Mouse (Mus musculus): ENCODE results near the gene Kcnh3. TPM values are rescaled to one million over a fixed set of nuclear protein-coding genes. Genes with fewer than 3 reads are reported as not detected.
A peak's percentile ranks its signal among the peaks of the same experiment; 100 is the strongest.

The Kcnh3 gene
- polyA plus RNA-seq, 2 experiments = 0.58 to 1.6 TPM

DNA sequence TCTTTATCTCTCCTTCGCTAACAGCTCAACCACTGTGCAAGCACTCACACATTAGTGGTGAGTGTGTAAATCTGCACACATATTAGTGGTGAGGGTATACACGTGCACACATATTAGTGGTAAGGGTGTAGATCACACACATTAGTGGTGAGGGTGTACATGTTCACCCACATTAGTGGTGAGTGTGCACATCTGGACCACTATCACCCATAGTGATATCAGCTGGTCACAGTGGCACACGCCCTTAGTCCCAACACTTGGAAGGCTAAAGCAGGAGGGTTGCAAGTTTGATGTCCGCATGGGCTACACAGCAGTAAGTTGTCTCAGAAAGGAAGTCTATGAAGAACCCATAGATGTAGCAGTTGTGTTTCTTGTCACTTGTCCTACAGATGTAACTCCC is 7.0 kb upstream of the Kcnh3 start:
- peaks cover 18% of the 10 kb centered on the region for H3K36me3 ChIP-seq (ENCODE audit: control insufficient read depth, insufficient read depth, low read length)
- TF ChIP-seq POLR2A (IDR thresholded peaks at IDR 0.05; ENCODE audit: borderline replicate concordance, extremely low read depth, insufficient read depth, insufficient read length) = no peak
- H3K27ac ChIP-seq (replicated peaks; ENCODE audit: low read depth, low read length) = no peak overlapping the region
- H3K4me2 ChIP-seq (replicated peaks; ENCODE audit: low read depth, low read length, severe bottlenecking) = no peak overlapping the region
- ATAC-seq (ENCODE audit: low FRiP score, low read depth) (no peak), DNase-seq (ENCODE audit: low spot score) (no peak)
- H3K27me3 ChIP-seq (ENCODE audit: control insufficient read depth, insufficient read depth, low read length) = peaks cover 14% of the 10 kb centered on the region
- no peak overlapping the region for H3K4me3 ChIP-seq (replicated peaks; ENCODE audit: low read length)
- WGBS = 90% methylated on average over 4 of the region's 4 CpGs
- no peaks in the 10 kb centered on the region for H3K9me3 ChIP-seq (ENCODE audit: control insufficient read depth, low read length)
- H3K4me1 ChIP-seq (ENCODE audit: control insufficient read depth, insufficient read depth, low read length) = peaks cover 9% of the 10 kb centered on the region
- no peak overlapping the region for H3K9ac ChIP-seq (ENCODE audit: low read depth, low read length, severe bottlenecking)

GRCm38 (mm10) chr15:99221315-99221952 is 3.2 kb upstream of the Kcnh3 start:
- no peak overlapping the region for H3K4me3 ChIP-seq (replicated peaks; ENCODE audit: low read length)
- peak; percentile 56; the same call in 1 of the 2 replicates for ATAC-seq (ENCODE audit: low FRiP score, low read depth)

DNA sequence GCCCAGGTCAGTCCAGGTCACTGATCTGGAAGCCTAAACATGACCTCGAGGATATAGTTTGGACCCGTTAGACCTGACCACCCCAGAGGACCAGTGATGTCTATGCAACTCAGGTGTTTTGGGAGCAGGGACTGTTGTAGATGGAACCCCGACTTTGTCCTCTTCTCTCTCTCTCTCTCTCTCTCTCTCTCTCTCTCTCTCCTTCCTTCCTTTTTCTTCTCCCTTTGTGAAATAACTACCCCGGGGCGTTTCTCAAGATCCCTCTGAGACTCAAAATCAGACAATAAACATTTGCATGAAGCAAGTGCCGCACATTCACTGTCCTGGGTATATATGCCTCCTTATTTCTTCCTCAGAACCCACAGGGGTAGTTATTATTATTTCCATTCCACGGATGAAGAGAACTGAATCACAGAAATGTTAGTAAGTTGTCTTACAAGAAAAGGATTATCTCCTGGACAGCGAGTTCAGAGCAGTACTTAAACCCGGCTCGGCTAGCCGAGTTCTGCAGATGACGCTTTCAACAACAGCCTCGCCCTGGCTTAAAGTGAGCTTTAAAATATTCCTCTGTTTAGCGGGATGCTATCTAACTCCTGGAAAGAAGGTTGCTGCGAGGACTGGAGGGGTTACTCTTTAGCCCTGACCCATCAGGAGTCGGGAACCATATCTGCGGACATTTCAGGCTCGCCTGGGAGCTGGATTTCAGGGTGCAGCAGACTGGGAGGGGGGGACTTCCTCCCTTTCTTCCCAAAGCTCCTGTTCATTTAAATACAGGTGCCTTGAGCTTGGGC is 1.7 kb upstream of the Kcnh3 start:
- Histone ChIP-seq H3K27ac (replicated peaks; ENCODE audit: low read depth, low read length) (no peak overlapping the region), H3K4me1 (ENCODE audit: control insufficient read depth, insufficient read depth, low read length) (peaks cover 33% of the 10 kb centered on the region), H3K27me3 (ENCODE audit: control insufficient read depth, insufficient read depth, low read length) (peaks cover 66% of the 10 kb centered on the region), H3K9me3 (ENCODE audit: control insufficient read depth, low read length) (no peaks in the 10 kb centered on the region), H3K9ac (ENCODE audit: low read depth, low read length, severe bottlenecking) (peak overlapping the region; percentile 41; the same call in 1 of the 2 replicates), H3K36me3 (ENCODE audit: control insufficient read depth, insufficient read depth, low read length) (no peaks in the 10 kb centered on the region), H3K4me3 (replicated peaks; ENCODE audit: low read length) (peak overlapping the region; percentile 37), H3K4me2 (replicated peaks; ENCODE audit: low read depth, low read length, severe bottlenecking) (peak overlapping the region; percentile 61)
- ATAC-seq (ENCODE audit: low FRiP score, low read depth) (no peak), DNase-seq (ENCODE audit: low spot score) (no peak)
- no peak for TF ChIP-seq POLR2A (IDR thresholded peaks at IDR 0.05; ENCODE audit: borderline replicate concordance, extremely low read depth, insufficient read depth, insufficient read length)
- 10% methylated on average over 18 of the region's 18 CpGs for WGBS

More at GRCm38 (mm10) chr15:99221315-99221952, 3.2 kb upstream of the Kcnh3 start:
- WGBS = 6% methylated on average over 8 of the region's 8 CpGs
- Histone ChIP-seq H3K27ac (replicated peaks; ENCODE audit: low read depth, low read length) (no peak overlapping the region), H3K9me3 (ENCODE audit: control insufficient read depth, low read length) (no peaks in the 10 kb centered on the region), H3K27me3 (ENCODE audit: control insufficient read depth, insufficient read depth, low read length) (peaks cover 50% of the 10 kb centered on the region), H3K36me3 (ENCODE audit: control insufficient read depth, insufficient read depth, low read length) (no peaks in the 10 kb centered on the region), H3K4me1 (ENCODE audit: control insufficient read depth, insufficient read depth, low read length) (peaks cover 33% of the 10 kb centered on the region), H3K9ac (ENCODE audit: low read depth, low read length, severe bottlenecking) (no peak overlapping the region), H3K4me2 (replicated peaks; ENCODE audit: low read depth, low read length, severe bottlenecking) (no peak overlapping the region)
- no peak for DNase-seq (ENCODE audit: low spot score)
- TF ChIP-seq POLR2A (IDR thresholded peaks at IDR 0.05; ENCODE audit: borderline replicate concordance, extremely low read depth, insufficient read depth, insufficient read length) = no peak

- Histone ChIP-seq H3K27me3 (ENCODE audit: control insufficient read depth, insufficient read depth, low read length) (peaks cover 72% of the 10 kb centered on the region), H3K4me1 (ENCODE audit: control insufficient read depth, insufficient read depth, low read length) (peaks cover 33% of the 10 kb centered on the region), H3K9me3 (ENCODE audit: control insufficient read depth, low read length) (no peaks in the 10 kb centered on the region), H3K4me2 (replicated peaks; ENCODE audit: low read depth, low read length, severe bottlenecking) (peak overlapping the region; percentile 61), H3K36me3 (ENCODE audit: control insufficient read depth, insufficient read depth, low read length) (no peaks in the 10 kb centered on the region), H3K4me3 (replicated peaks; ENCODE audit: low read length) (peak overlapping the region; percentile 37), H3K9ac (ENCODE audit: low read depth, low read length, severe bottlenecking) (peak overlapping the region; percentile 41; the same call in 1 of the 2 replicates), H3K27ac (replicated peaks; ENCODE audit: low read depth, low read length) (no peak overlapping the region)
- ATAC-seq (ENCODE audit: low FRiP score, low read depth) (no peak), DNase-seq (ENCODE audit: low spot score) (no peak)
- TF ChIP-seq POLR2A (IDR thresholded peaks at IDR 0.05; ENCODE audit: borderline replicate concordance, extremely low read depth, insufficient read depth, insufficient read length) = no peak
- 0% methylated on average over 41 of the region's 46 CpGs for WGBS
Observed at GRCm38 (mm10) chr15:99223585-99224207, 965 bp upstream of the Kcnh3 start.

GRCm38 (mm10) chr15:99225081-99225810 is 585 bp downstream of the Kcnh3 start:
- no peaks in the 10 kb centered on the region for H3K9me3 ChIP-seq (ENCODE audit: control insufficient read depth, low read length)
- WGBS = 3% methylated on average over 22 of the region's 22 CpGs
- H3K36me3 ChIP-seq (ENCODE audit: control insufficient read depth, insufficient read depth, low read length) = no peaks in the 10 kb centered on the region
- peak; percentile 44 for ATAC-seq (ENCODE audit: low FRiP score, low read depth)
- peak; percentile 36 for DNase-seq (ENCODE audit: low spot score)
- H3K4me3 ChIP-seq (replicated peaks; ENCODE audit: low read length) = peak overlapping the region; percentile 37
- H3K27me3 ChIP-seq (ENCODE audit: control insufficient read depth, insufficient read depth, low read length) = peaks cover 81% of the 10 kb centered on the region
- no peak overlapping the region for H3K27ac ChIP-seq (replicated peaks; ENCODE audit: low read depth, low read length)
- peak overlapping the region; percentile 41 for H3K9ac ChIP-seq (ENCODE audit: low read depth, low read length, severe bottlenecking)
- no peak for TF ChIP-seq POLR2A (IDR thresholded peaks at IDR 0.05; ENCODE audit: borderline replicate concordance, extremely low read depth, insufficient read depth, insufficient read length)
- peak overlapping the region; percentile 61 for H3K4me2 ChIP-seq (replicated peaks; ENCODE audit: low read depth, low read length, severe bottlenecking)
- H3K4me1 ChIP-seq (ENCODE audit: control insufficient read depth, insufficient read depth, low read length) = peaks cover 33% of the 10 kb centered on the region
